Mouse (Mus musculus) heart, embryonic 14.5 days (tissue): ENCODE results near the gene Card19. TPM values are rescaled to one million over a fixed set of nuclear protein-coding genes. Genes with fewer than 3 reads are reported as not detected.
A peak's percentile ranks its signal among the peaks of the same experiment; 100 is the strongest.

ENCODE experiments used
- ATAC-seq: fragments of 200-750 bp; cut with Nextera tagmentation; 2 replicates; pipeline ENCODE4 v1.8.0; 2017; ENCODE audit warnings: low read depth, moderate TSS enrichment; ENCODE audit not compliant: insufficient number of reproducible peaks, insufficient read depth, low FRiP score
- H3K27ac ChIP-seq, 2 experiments: fragments of 200-500 bp in 1 of 2; fragments of 300-500 bp in 1 of 2; sonication (generic) in 1 of 2; replicated peaks in 1 of 2; 2 replicates each; pipeline ENCODE4 v1.5.1; 2012 to 2014; ENCODE audit warnings: low read depth in 2 of 2, low read length in 2 of 2, control low read depth in 1 of 2, mild to moderate bottlenecking in 1 of 2, mixed read lengths in 1 of 2; ENCODE audit not compliant: control insufficient read depth in 1 of 2, insufficient read depth in 1 of 2
- H3K27me3 ChIP-seq: fragments of 300-500 bp; sonication (generic); 2 replicates; pipeline ENCODE4 v1.6.1; 2014; ENCODE audit warnings: mild to moderate bottlenecking, low read length, control low read depth; ENCODE audit not compliant: control insufficient read depth, insufficient read depth
- H3K36me3 ChIP-seq: fragments of 300-500 bp; sonication (generic); 2 replicates; pipeline ENCODE4 v1.6.1; 2014; ENCODE audit warnings: mild to moderate bottlenecking, control low read depth, low read length, mixed read lengths; ENCODE audit not compliant: control insufficient read depth, insufficient read depth
- H3K4me1 ChIP-seq, 2 experiments: fragments of 200-500 bp in 1 of 2; fragments of 300-500 bp in 1 of 2; sonication (generic) in 1 of 2; 2 replicates each; pipeline ENCODE4 v1.6.1; 2012 to 2014; ENCODE audit warnings: low read length in 2 of 2, control low read depth in 1 of 2, mixed read lengths in 1 of 2; ENCODE audit not compliant: control insufficient read depth in 2 of 2, insufficient read depth in 2 of 2
- H3K4me2 ChIP-seq: fragments of 300-500 bp; sonication (generic); 2 replicates; pipeline ENCODE4 v1.6.1; 2014; ENCODE audit warnings: mild to moderate bottlenecking, low read length
- H3K4me3 ChIP-seq, 2 experiments: fragments of 200-500 bp in 1 of 2; fragments of 300-500 bp in 1 of 2; sonication (generic) in 1 of 2; 2 replicates each; pipeline ENCODE4 v1.5.1; 2012 to 2014; ENCODE audit warnings: low read length in 2 of 2, mild to moderate bottlenecking in 2 of 2, control low read depth in 1 of 2, low read depth in 1 of 2, moderate library complexity in 1 of 2; ENCODE audit not compliant: control insufficient read depth in 1 of 2, insufficient read depth in 1 of 2
- H3K9ac ChIP-seq: fragments of 300-500 bp; sonication (generic); 2 replicates; pipeline ENCODE4 v1.6.1; 2014; ENCODE audit warnings: mild to moderate bottlenecking, low read length
- H3K9me3 ChIP-seq: fragments of 300-500 bp; sonication (generic); 2 replicates; pipeline ENCODE4 v1.6.1; 2016; ENCODE audit warnings: low read length, control low read depth; ENCODE audit not compliant: control insufficient read depth
- whole genome bisulfite sequencing: fragments of 180-500 bp; shearing (Covaris S2); extraction: QIAGEN DNeasy Blood & Tissue Kit; methylation state at CpG from one replicate; pipeline ENCODE4 v1.1.7; 2014; 5-methylcytosine and 5-hydroxymethylcytosine counted together
- polyA plus RNA-seq: library from polyadenylated mRNA; unstranded; fragments of >200 nt; fragmentation: Nextera tagmentation; extraction: Ambion mirVana; gene quantifications from 2 replicates; pipeline ENCODE4 v1.2.1, GENCODE M21; 2014

The Card19 gene
- polyA plus RNA-seq, 1 experiment from 2014 or later: 126 TPM

DNA sequence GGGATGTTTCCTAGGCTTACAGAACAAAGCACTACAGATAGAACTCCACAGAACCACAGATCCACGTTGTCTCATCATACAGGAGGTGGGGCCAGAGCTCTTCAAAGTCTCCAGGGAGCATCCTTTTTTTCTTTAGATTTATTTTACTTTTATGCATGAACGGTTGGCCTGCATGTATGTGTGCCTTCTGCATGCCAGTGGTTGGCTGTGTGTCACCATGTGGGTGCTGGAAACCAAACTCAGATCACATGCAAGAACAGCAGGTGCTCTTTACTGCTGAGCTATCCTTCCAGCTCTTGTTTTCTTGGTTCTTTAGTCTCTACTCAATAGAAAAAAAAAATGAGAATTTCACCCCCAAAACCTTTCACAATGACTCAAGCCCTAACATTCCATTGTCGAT lies 33.1 kb upstream of the Card19 start:
- WGBS: 43% methylated on average over 3 of the region's 3 CpGs
- H3K36me3 ChIP-seq: no peaks in the 10 kb centered on the region
- no peak overlapping the region for H3K9ac ChIP-seq
- H3K27me3 ChIP-seq: peaks cover 25% of the 10 kb centered on the region
- no peaks in the 10 kb centered on the region for H3K9me3 ChIP-seq
- no peak overlapping the region for H3K4me3 ChIP-seq
- H3K4me1 ChIP-seq: peaks cover 14 to 16% of the 10 kb centered on the region in 2 experiments
- no peak overlapping the region for H3K27ac ChIP-seq
- H3K4me2 ChIP-seq: no peak overlapping the region
- no peak for ATAC-seq

DNA sequence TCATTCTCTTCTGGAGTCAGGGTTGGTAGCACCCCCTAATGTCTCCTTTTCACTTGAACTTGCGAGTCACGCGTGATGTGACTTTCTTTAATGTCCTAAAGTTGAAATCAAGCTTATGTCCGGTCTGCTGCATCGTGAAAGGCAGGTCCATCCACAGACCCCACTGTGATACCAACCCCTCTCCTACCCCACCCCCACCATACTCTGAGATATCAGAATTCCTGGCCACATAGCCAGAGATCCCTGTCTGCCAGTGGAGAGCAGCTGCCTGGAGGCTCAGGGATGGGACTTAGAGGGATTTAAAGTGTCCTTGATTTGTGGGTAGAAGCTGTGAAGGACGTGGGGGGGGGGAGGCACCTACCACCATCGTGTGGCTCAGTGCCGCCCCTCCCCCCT lies 32.6 kb upstream of the Card19 start, which contains the start of gene Susd3:
Gene Susd3 (minus strand): TSS at position 240 of the 396 bp plus-strand sequence.
- no peak within 1 kb of the TSS for H3K27ac ChIP-seq
- 11% methylated on average over 8 of the region's 8 CpGs for WGBS

DNA sequence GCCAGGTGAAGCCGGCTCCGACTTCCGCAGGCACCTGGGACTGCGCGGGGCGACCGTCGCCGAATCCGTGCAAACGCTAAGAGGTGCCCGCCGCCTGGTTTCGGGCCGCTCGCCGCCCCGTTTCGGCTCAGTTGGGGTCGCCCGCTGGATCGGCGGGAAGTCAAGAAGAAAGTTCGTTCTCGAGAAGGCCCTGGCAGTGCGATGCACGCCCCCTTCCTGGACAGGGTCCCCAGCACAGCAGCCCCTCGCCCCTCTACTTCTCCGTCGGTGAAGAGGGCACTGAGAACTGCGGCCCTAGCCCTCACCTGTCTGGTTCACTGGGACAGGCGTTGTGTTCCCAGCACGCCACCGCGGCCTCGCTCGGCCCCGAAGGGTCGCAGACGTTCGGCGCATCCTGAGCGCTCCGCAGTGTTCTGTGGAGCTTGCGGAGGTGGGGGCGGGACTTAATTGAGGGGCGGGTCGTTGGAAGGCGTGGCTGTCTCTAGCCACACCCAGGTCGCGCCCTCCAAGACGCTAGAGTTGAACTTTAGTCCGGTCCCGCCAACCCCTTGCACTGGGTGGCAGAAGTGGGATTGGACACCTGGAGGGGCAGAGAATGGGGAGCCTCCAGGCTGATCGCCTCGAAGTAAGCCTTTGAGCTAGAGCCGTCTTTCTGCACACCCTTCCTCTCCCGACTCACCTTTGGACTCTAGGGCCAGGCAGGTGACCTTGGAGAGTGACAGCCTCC lies 32.1 kb upstream of the Card19 start:
- Histone ChIP-seq H3K4me2 (peak overlapping the region; percentile 70), H3K27ac (no peak overlapping the region), H3K27me3 (peaks cover 25% of the 10 kb centered on the region), H3K36me3 (no peaks in the 10 kb centered on the region), H3K4me3 (peak overlapping the region; percentile 38 to 41), H3K9me3 (no peaks in the 10 kb centered on the region), H3K9ac (peak overlapping the region; percentile 51), H3K4me1 (peaks cover 14 to 16% of the 10 kb centered on the region in 2 experiments)
- 2% methylated on average over 58 of the region's 58 CpGs for WGBS
- ATAC-seq: 0 out of 2 replicates have a peak, but pooled peaks have one; percentile 40

More for the DNA sequence above, 32.6 kb upstream of the Card19 start, which contains the start of gene Susd3:
- H3K9me3 ChIP-seq: no peaks in the 10 kb centered on the region
- peak within 1 kb of the TSS; percentile 38 to 41 for H3K4me3 ChIP-seq
- H3K4me2 ChIP-seq: peak within 1 kb of the TSS; percentile 70
- no peak for ATAC-seq
- peaks cover 25% of the 10 kb centered on the region for H3K27me3 ChIP-seq
- H3K36me3 ChIP-seq: no peaks in the 10 kb centered on the region
- peaks cover 14 to 16% of the 10 kb centered on the region in 2 experiments for H3K4me1 ChIP-seq
- H3K9ac ChIP-seq: peak within 1 kb of the TSS; percentile 51

DNA sequence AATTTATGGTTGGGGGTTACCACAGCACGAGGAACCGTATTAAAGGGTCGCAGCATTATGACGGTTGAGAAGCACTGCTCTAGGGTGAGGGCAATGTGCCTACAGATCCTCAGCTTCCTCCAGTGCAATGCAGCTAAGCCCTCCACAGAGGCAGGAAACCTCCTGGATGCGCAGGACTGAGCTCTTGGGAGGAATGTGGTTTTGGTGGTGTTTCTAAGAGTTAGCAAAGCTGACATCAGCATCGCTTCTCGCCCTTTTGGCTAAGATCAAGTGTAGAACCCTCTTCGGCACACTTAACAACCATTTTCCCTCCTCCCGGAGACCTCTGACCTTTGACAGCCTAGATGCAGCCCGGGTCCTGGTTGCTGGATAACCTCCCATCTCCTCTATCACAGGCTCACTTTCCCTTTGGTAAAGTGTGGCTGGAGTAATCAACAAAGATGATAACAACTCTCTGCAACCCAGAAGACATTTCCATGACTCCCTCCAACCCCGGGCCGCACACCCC lies 31.4 kb upstream of the Card19 start:
- H3K4me2 ChIP-seq: peak overlapping the region; percentile 70
- peak overlapping the region; percentile 51 for H3K9ac ChIP-seq
- H3K4me3 ChIP-seq: peak overlapping the region; percentile 38 to 41
- no peak for ATAC-seq
- no peaks in the 10 kb centered on the region for H3K9me3 ChIP-seq
- peaks cover 25% of the 10 kb centered on the region for H3K27me3 ChIP-seq
- no peak overlapping the region for H3K27ac ChIP-seq
- H3K4me1 ChIP-seq: peaks cover 14 to 21% of the 10 kb centered on the region in 2 experiments
- 43% methylated on average over 12 of the region's 12 CpGs for WGBS
- no peaks in the 10 kb centered on the region for H3K36me3 ChIP-seq

DNA sequence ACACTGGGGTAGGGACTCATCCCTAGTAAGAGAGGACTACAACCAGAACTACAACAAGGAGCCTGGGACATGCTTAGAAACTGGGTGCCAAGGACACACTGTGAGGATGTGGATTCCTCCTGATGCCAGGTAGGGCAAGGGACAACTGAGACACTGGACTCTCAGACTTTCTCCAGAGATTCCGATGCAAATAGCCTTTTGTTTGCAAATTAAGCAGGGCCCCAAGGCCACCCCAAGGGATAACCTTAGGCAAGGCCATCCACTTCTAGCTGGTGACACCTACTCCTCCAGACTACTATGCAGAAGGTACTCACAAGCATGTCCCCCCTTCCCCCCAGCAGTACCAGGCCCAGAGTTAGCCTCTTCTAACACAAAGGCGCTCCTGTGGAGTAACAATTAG lies 30.8 kb upstream of the Card19 start:
- Histone ChIP-seq H3K9ac (no peak overlapping the region), H3K9me3 (no peaks in the 10 kb centered on the region), H3K27me3 (peaks cover 25% of the 10 kb centered on the region), H3K27ac (no peak overlapping the region), H3K4me1 (peaks cover 14 to 21% of the 10 kb centered on the region in 2 experiments), H3K4me3 (no peak overlapping the region), H3K36me3 (no peaks in the 10 kb centered on the region), H3K4me2 (no peak overlapping the region)
- WGBS: 83% methylated on average over 2 of the region's 2 CpGs
- no peak for ATAC-seq

DNA sequence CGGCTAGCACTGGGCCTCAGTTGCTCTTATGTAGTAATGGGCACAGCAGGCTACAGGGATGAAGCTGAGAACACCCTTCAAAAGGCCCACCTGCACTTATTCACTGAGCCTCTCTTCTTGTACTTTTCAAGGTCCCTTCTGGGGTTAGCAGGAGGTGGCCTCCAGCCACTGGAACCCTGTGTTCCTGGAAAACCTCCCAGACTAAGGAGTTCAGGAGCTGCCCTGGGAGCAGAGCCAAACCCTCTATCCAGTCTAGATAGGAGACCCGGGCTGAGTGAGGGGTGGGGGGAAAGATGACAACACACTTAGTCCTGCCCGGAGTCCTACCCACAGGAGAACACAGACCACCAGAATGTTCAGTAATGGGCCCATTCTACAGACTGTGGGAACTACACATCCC lies 30.2 kb upstream of the Card19 start:
- H3K4me2 ChIP-seq: no peak overlapping the region
- peaks cover 14 to 21% of the 10 kb centered on the region in 2 experiments for H3K4me1 ChIP-seq
- H3K27me3 ChIP-seq: peaks cover 25% of the 10 kb centered on the region
- 23% methylated on average over 3 of the region's 3 CpGs for WGBS
- H3K9ac ChIP-seq: no peak overlapping the region
- H3K4me3 ChIP-seq: no peak overlapping the region
- no peaks in the 10 kb centered on the region for H3K9me3 ChIP-seq
- no peak for ATAC-seq
- no peak overlapping the region for H3K27ac ChIP-seq
- no peaks in the 10 kb centered on the region for H3K36me3 ChIP-seq

DNA sequence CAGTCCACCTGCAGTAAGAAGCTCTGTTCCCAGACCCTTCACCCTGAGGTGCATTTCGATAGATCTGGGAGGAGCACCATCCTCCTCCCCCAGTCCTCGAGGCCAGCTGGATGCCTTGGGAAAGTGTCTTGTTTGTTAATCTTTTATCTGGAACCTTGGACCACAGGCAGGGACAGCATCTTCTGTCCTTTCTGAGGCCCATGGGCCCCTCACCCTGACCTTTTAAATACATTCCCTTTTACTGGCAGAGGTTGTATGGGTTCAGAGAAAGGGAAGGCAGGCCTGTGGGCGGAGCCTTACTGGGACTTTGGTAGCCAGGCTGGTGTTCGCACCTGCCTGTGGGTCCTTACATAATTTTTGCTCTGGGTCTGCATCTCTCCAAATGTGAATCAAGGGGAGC lies 29.4 kb upstream of the Card19 start:
- Histone ChIP-seq H3K4me1 (peaks cover 14 to 21% of the 10 kb centered on the region in 2 experiments), H3K4me2 (no peak overlapping the region), H3K27me3 (peaks cover 25% of the 10 kb centered on the region), H3K9me3 (no peaks in the 10 kb centered on the region), H3K4me3 (no peak overlapping the region), H3K9ac (no peak overlapping the region), H3K27ac (no peak overlapping the region), H3K36me3 (no peaks in the 10 kb centered on the region)
- ATAC-seq: no peak
- WGBS: 66% methylated on average over 4 of the region's 4 CpGs
